Mouse (Mus musculus): ENCODE measurements around the gene Depdc1b.

DNA sequence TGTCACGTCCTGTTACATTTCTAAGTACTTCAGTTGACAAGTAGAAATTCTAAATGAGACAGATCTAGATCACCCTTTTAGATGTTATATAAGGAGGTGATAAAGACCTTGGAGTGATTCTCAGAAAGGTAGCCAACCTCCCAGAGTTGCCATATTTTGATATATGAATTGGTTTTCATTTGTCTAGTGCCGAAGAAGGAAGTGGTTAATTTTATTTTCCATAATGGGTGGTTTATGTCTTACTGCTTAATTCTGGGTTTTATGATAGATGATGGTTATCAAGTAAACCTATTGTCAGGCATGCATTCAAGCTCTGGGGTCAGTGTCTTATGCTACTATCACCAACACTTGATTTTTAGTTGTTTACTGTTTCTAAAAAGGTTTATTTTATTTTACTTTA is 135.0 kb downstream of the Depdc1b start:
- TF ChIP-seq CTCF (conservative IDR thresholded peaks at IDR 0.05; ENCODE audit: insufficient read depth, insufficient read length, low read depth, low read length) (no peak), POLR2A (IDR thresholded peaks at IDR 0.05; ENCODE audit: low read depth, low read length) (no peak)
